ENCODE assay signal across 20 mouse cellular contexts in the genomic region with DNA sequence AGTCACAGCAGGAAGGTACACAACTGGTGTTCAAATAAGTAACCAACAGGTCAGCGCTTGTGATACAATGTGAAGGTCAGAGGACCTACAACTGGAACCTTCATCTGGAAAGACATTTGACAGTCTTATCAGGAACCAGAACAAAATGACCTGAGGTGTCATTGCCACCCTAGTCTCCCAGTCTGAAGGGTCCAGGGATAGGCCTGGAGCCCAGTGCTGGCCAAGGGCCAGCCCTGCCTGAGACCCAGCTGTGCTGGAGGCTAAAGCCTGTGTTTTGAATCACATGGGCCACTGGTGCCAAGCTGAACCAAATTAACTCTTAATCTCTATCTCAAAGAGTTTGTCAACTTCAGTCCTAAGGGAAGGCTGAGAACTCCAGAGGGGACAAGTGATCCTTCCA.
DNase-seq lines count a peak whose midpoint lies in the region; ATAC-seq and TF ChIP-seq lines count a peak whose summit lies in the region.
"Had no signal": no experiment of that assay in that cellular context is flagged by ENCODE, and none has a peak within 500 bp of the region (broad histone marks: within the 10 kb centered on the region; RNA-seq: fewer than 3 reads in every experiment).

No protein-coding gene starts in this region.

- no peaks in the 10 kb centered on the region for H3K36me3 ChIP-seq in heart, embryonic 10.5 days
- no peaks in the 10 kb centered on the region for H3K36me3 ChIP-seq in heart, postnatal 0 days (replicated peaks; ENCODE audit: control insufficient read depth, insufficient read depth, low read length)
- H3K36me3 ChIP-seq: embryonic facial prominence, embryonic 13.5 days; kidney, embryonic 15.5 days had no signal

- no peak overlapping the region for H3K4me2 ChIP-seq in heart, postnatal 0 days (ENCODE audit: low read depth, low read length)
- H3K4me2 ChIP-seq: embryonic facial prominence, embryonic 13.5 days; hindbrain, embryonic 14.5 days; kidney, embryonic 15.5 days had no signal

- H3K4me1 ChIP-seq in heart, embryonic 10.5 days, result peaks cover 10% of the 10 kb centered on the region
- no peaks in the 10 kb centered on the region for H3K4me1 ChIP-seq in heart, postnatal 0 days (ENCODE audit: control insufficient read depth, insufficient read depth)
- H3K4me1 ChIP-seq: kidney, embryonic 15.5 days had no signal

- H3K4me3 ChIP-seq in heart, embryonic 10.5 days, result no peak overlapping the region
- H3K4me3 ChIP-seq in heart, postnatal 0 days (ENCODE audit: low read depth, low read length), result no peak overlapping the region
- H3K4me3 ChIP-seq: embryonic facial prominence, embryonic 13.5 days; gastrocnemius, adult 2 months; kidney, embryonic 15.5 days had no signal

- no peak overlapping the region for H3K27ac ChIP-seq in heart, embryonic 10.5 days
- H3K27ac ChIP-seq in heart, postnatal 0 days (ENCODE audit: low read depth), result peak overlapping the region; percentile 47; the same call in 1 of the 2 replicates
- H3K27ac ChIP-seq: embryonic facial prominence, embryonic 13.5 days; gastrocnemius, adult 2 months; hindbrain, embryonic 14.5 days; kidney, embryonic 15.5 days had no signal

- no peaks in the 10 kb centered on the region for H3K9me3 ChIP-seq in heart, embryonic 10.5 days
- no peaks in the 10 kb centered on the region for H3K9me3 ChIP-seq in heart, postnatal 0 days (replicated peaks; ENCODE audit: control insufficient read depth, low read length)
- H3K9me3 ChIP-seq: embryonic facial prominence, embryonic 13.5 days; kidney, embryonic 15.5 days had no signal

- peak; percentile 87 for ATAC-seq in heart, postnatal 0 days (ENCODE audit: insufficient read depth, low read depth)
- no peak for ATAC-seq in erythroid progenitor cell, adult 5-6 weeks (replicated peaks; ENCODE audit: low FRiP score, poor library complexity, severe bottlenecking)
- ATAC-seq: forebrain, embryonic 14.5 days; intestine, embryonic 16.5 days had no signal

- H3K9ac ChIP-seq in heart, postnatal 0 days (replicated peaks; ENCODE audit: low read depth, low read length), result no peak overlapping the region
- H3K9ac ChIP-seq: embryonic facial prominence, embryonic 13.5 days; hindbrain, embryonic 14.5 days; kidney, embryonic 15.5 days had no signal

- intact Hi-C loops in heart, postnatal 36 days (cut with DNase I), result no loop called here

- TF ChIP-seq EP300 in heart, postnatal 0 days (IDR thresholded peaks at IDR 0.05; ENCODE audit: low read depth), result peak; percentile 43; the same call in 1 of the 2 replicates

- H3K27me3 ChIP-seq in heart, embryonic 10.5 days (ENCODE audit: insufficient read depth, poor library complexity, severe bottlenecking), result peaks cover 2% of the 10 kb centered on the region; the same call in 1 of the 2 replicates
- no peaks in the 10 kb centered on the region for H3K27me3 ChIP-seq in heart, postnatal 0 days (ENCODE audit: control insufficient read depth, insufficient read depth, low read length)
- H3K27me3 ChIP-seq: embryonic facial prominence, embryonic 13.5 days; kidney, embryonic 15.5 days had no signal

- peak; percentile 98 for DNase-seq in heart, adult 11 months
- DNase-seq in heart, embryonic 10.5 days (ENCODE audit: low spot score), result no peak
- DNase-seq in heart, adult 9 months (ENCODE audit: low spot score in 2 of 2), result peak; percentile 71 to 75
- peak; percentile 55 for DNase-seq in heart, postnatal 0 days (ENCODE audit: low spot score)
- peak; percentile 45 to 53 for DNase-seq in heart, postnatal 36 days
- no peak for DNase-seq in c-Kit-positive CD71-positive TER-119-positive erythroid progenitor cells, embryonic 14.5 days (ENCODE audit: low spot score)
- DNase-seq: adrenal gland, postnatal 14 days; cerebellum, adult 18-20 months; cerebellum, adult 9-11 months; cerebellum, postnatal 36 days; gastrocnemius, adult 2 months; gastrocnemius, postnatal 25 days; kidney, adult 2 months; kidney, postnatal 14 days had no signal

- WGBS in heart, embryonic 10.5 days, result 81% methylated on average over 1 of the region's 1 CpGs
- 73% methylated on average over 1 of the region's 1 CpGs for WGBS in heart, postnatal 0 days

- TF ChIP-seq CTCF in heart, postnatal 0 days (IDR thresholded peaks at IDR 0.05; ENCODE audit: low read depth), result no peak

Comparison
In these comparisons a context has a peak if more than half of its experiments do, and no peak if none do; other contexts are left out.
1. DNase-seq: peak in heart, adult 11 months (single experiment), heart, adult 9 months (2 of 2), heart, postnatal 0 days (single experiment) and heart, postnatal 36 days (2 of 2); none in heart, embryonic 10.5 days (single experiment) and c-Kit-positive CD71-positive TER-119-positive erythroid progenitor cells, embryonic 14.5 days (single experiment).